Mouse (Mus musculus): ENCODE data around the gene Bicdl1. TPM values are rescaled to one million over a fixed set of nuclear protein-coding genes. Genes with fewer than 3 reads are reported as not detected.

Bicdl1 gene
- polyA plus RNA-seq, 1 experiment from 2014 or later, result 13.9 TPM

DNA sequence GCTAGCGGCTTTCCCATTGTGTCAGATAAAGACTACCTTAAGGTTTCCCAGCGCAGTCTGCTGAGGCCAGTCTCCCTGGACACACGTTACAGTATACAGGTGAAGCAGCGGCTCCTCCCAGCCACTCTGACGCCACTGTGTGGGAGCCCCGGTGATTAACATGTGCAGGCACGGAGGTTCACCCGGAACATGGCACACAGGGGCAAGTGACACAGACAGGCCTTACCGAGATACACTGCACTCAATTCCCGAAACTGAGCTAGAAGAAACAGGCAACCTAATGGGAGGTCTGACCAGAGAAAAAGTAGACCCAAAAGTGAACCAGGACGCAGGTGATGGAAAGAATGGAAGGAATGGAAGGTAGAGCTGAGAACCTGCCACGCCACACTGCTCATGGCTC, 77.6 kb downstream of the Bicdl1 start:
- WGBS, result 89% methylated on average over 12 of the region's 12 CpGs
- no peak overlapping the region for H3K27ac ChIP-seq (ENCODE audit: low read depth, low read length)
- H3K27me3 ChIP-seq (ENCODE audit: control insufficient read depth, insufficient read depth, low read length), result no peaks in the 10 kb centered on the region
- peaks cover 5% of the 10 kb centered on the region; the same call in 1 of the 2 replicates for H3K4me1 ChIP-seq (ENCODE audit: control insufficient read depth, insufficient read depth, low read length)
- H3K9ac ChIP-seq (ENCODE audit: low read length), result no peak overlapping the region
- no peaks in the 10 kb centered on the region for H3K9me3 ChIP-seq (ENCODE audit: control insufficient read depth, low read length)
- DNase-seq (ENCODE audit: low spot score) (no peak), ATAC-seq (ENCODE audit: insufficient read depth, low FRiP score, low TSS enrichment) (no peak)
- no peaks in the 10 kb centered on the region; the same call in 1 of the 2 replicates for H3K36me3 ChIP-seq (ENCODE audit: control insufficient read depth, insufficient read depth, low read length)
- no peak overlapping the region for H3K4me3 ChIP-seq (ENCODE audit: low read depth, low read length)
- no peak overlapping the region for H3K4me2 ChIP-seq (ENCODE audit: low read depth)

DNA sequence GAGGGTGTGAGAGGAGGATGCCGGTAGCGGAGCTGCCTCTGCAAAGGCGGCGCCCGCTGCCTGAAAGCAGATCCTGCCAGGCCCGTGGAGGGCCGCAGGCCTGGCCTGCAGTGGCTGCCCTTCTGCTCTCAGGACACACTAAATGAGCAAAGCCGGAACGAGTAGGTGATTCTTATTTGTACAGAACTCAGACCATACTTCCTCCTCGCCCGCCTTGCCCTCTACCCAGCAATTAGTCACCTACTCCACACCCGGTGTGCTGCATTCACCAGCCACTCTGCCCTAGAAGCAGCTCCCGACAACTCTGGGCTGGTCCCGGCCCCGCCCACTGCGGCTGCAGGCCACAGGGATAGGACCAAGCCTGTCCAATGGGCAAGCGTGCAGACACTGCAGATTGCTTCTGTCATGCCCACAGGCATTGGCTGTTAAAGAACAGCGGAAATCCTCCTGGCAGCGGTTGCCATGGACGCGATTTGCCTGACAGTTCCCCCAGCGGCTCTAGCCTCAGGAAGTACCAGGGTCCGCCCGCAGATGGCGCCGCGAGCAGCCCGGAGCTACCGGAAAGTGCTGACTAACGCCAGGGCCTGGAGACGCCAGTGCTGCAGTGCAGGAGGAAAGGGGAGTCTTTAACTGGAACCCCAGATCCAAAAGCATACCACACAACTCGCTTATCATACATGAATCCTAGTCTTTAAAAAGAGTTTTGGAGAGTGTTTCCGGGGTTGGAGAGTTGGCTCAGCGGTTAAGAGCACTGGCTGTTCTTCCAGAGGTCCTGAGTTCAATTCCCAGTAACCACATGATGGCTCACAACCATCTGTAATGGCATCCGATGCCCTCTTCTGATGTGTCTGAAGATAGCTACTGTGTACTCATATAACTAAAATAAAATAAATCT, 78.5 kb downstream of the Bicdl1 start:
- no peaks in the 10 kb centered on the region; the same call in 1 of the 2 replicates for H3K36me3 ChIP-seq (ENCODE audit: control insufficient read depth, insufficient read depth, low read length)
- ATAC-seq (ENCODE audit: insufficient read depth, low FRiP score, low TSS enrichment), result peak; percentile 100
- peak overlapping the region; percentile 49 for H3K9ac ChIP-seq (ENCODE audit: low read length)
- peak; percentile 99 for DNase-seq (ENCODE audit: low spot score)
- H3K4me1 ChIP-seq (ENCODE audit: control insufficient read depth, insufficient read depth, low read length), result peaks cover 5% of the 10 kb centered on the region; the same call in 1 of the 2 replicates
- no peaks in the 10 kb centered on the region for H3K9me3 ChIP-seq (ENCODE audit: control insufficient read depth, low read length)
- 0 out of 2 replicates have a peak overlapping the region, but pooled peaks have one; percentile 39 for H3K27ac ChIP-seq (ENCODE audit: low read depth, low read length)
- peak overlapping the region; percentile 34 for H3K4me3 ChIP-seq (ENCODE audit: low read depth, low read length)
- peak overlapping the region; percentile 60 for H3K4me2 ChIP-seq (ENCODE audit: low read depth)
- WGBS, result 5% methylated on average over 35 of the region's 35 CpGs
- no peaks in the 10 kb centered on the region for H3K27me3 ChIP-seq (ENCODE audit: control insufficient read depth, insufficient read depth, low read length)

DNA sequence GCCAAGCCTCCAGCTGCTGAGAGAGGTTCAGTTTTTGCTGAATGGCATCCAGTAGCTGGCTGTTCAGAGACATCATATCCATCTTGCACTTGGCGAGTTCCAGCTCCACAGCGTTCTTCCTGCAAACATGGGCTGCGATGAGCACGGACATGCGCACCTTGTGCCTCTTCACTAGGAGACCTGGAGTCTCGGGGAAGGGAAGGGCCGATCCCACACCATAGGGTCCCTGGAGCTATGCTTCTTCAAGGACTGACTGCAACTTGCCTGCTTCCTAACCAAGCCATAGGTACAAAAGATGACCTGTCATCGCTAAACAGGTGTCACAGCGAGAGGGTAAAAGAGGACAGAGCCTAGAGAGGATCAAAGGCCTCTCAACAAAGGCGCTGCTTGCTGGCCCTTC, 79.6 kb downstream of the Bicdl1 start:
- Histone ChIP-seq H3K4me1 (ENCODE audit: control insufficient read depth, insufficient read depth, low read length) (peaks cover 5% of the 10 kb centered on the region; the same call in 1 of the 2 replicates), H3K9ac (ENCODE audit: low read length) (no peak overlapping the region; the same call in 1 of the 2 replicates)
- 92% methylated on average over 10 of the region's 10 CpGs for WGBS

DNA sequence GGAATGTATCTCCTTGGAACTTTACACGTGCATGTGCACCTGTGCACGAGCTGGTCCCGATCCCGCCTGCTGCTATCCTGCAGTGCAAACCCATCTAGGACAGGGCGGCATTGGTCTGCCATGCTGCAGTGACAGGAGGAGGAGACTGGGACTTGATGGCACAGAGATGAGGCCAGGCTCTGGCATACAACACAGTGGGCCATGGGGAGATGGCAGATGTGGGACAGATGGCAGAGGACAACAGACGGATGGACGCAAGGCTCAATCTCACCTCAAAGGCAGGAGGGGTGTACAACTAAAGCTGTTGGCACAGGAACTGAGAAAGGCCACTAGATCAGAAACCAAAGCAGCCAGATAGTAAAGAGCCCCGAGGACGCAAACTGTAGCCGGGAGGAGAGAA, 80.5 kb downstream of the Bicdl1 start:
- Histone ChIP-seq H3K36me3 (ENCODE audit: control insufficient read depth, insufficient read depth, low read length) (peaks cover 2% of the 10 kb centered on the region; the same call in 1 of the 2 replicates), H3K9me3 (ENCODE audit: control insufficient read depth, low read length) (no peaks in the 10 kb centered on the region), H3K27me3 (ENCODE audit: control insufficient read depth, insufficient read depth, low read length) (no peaks in the 10 kb centered on the region), H3K4me2 (ENCODE audit: low read depth) (no peak overlapping the region), H3K4me1 (ENCODE audit: control insufficient read depth, insufficient read depth, low read length) (peaks cover 5% of the 10 kb centered on the region; the same call in 1 of the 2 replicates), H3K4me3 (ENCODE audit: low read depth, low read length) (no peak overlapping the region), H3K27ac (ENCODE audit: low read depth, low read length) (no peak overlapping the region), H3K9ac (ENCODE audit: low read length) (no peak overlapping the region)
- DNase-seq (ENCODE audit: low spot score) (no peak), ATAC-seq (ENCODE audit: insufficient read depth, low FRiP score, low TSS enrichment) (no peak)
- WGBS, result 89% methylated on average over 10 of the region's 10 CpGs

More for the DNA sequence above, 79.6 kb downstream of the Bicdl1 start:
- no peak overlapping the region for H3K4me3 ChIP-seq (ENCODE audit: low read depth, low read length)
- H3K27me3 ChIP-seq (ENCODE audit: control insufficient read depth, insufficient read depth, low read length), result no peaks in the 10 kb centered on the region
- no peaks in the 10 kb centered on the region; the same call in 1 of the 2 replicates for H3K36me3 ChIP-seq (ENCODE audit: control insufficient read depth, insufficient read depth, low read length)
- no peak overlapping the region for H3K27ac ChIP-seq (ENCODE audit: low read depth, low read length)
- no peaks in the 10 kb centered on the region for H3K9me3 ChIP-seq (ENCODE audit: control insufficient read depth, low read length)
- no peak for ATAC-seq (ENCODE audit: insufficient read depth, low FRiP score, low TSS enrichment)
- no peak overlapping the region for H3K4me2 ChIP-seq (ENCODE audit: low read depth)
- no peak for DNase-seq (ENCODE audit: low spot score)

DNA sequence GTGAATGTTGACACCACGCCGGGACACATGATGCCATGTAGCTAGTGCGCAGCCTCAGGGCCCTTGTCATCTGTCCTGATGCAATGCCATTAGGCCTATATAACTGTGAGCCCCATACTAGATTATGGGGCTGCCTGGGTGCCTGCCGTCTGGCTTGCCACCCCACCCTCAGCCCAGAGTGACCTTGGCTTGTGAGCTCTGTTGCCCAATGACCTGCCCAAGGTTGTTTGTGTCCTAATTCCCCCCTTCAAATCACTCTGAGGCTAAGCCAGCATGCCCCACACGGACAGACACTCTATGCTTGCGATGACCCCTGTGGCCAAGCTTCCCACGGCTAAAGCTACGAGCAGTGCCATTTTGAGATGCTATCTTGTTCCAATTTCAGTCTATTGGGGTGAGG, 81.7 kb downstream of the Bicdl1 start:
- Histone ChIP-seq H3K4me1 (ENCODE audit: control insufficient read depth, insufficient read depth, low read length) (peaks cover 5% of the 10 kb centered on the region; the same call in 1 of the 2 replicates), H3K9me3 (ENCODE audit: control insufficient read depth, low read length) (no peaks in the 10 kb centered on the region), H3K27me3 (ENCODE audit: control insufficient read depth, insufficient read depth, low read length) (no peaks in the 10 kb centered on the region), H3K36me3 (ENCODE audit: control insufficient read depth, insufficient read depth, low read length) (peaks cover 6% of the 10 kb centered on the region; the same call in 1 of the 2 replicates), H3K9ac (ENCODE audit: low read length) (no peak overlapping the region), H3K4me3 (ENCODE audit: low read depth, low read length) (no peak overlapping the region), H3K27ac (ENCODE audit: low read depth, low read length) (no peak overlapping the region), H3K4me2 (ENCODE audit: low read depth) (no peak overlapping the region)
- DNase-seq (ENCODE audit: low spot score) (no peak), ATAC-seq (ENCODE audit: insufficient read depth, low FRiP score, low TSS enrichment) (no peak)
- 90% methylated on average over 8 of the region's 8 CpGs for WGBS

DNA sequence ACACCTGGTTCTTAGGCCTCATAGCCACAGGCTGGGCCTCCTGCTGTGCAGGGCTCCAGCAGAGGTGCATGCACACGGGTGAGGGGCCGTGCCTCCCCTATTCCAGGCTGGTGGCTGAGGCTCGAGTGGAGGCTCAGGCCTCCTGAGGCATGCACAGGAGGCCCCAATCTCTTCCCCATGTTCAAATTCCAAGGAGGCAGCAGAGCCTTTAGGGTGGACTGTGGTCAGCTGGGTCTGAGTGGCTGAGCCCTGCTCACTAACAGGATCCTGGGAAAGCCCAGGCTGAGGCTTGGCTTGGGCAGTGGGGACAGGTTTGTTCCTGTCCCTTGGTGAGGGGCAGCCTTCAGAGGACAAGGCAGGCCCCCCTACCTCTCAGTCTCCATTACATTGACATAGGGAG, 82.5 kb downstream of the Bicdl1 start:
- Histone ChIP-seq H3K9ac (ENCODE audit: low read length) (no peak overlapping the region), H3K4me1 (ENCODE audit: control insufficient read depth, insufficient read depth, low read length) (peaks cover 5% of the 10 kb centered on the region; the same call in 1 of the 2 replicates), H3K27ac (ENCODE audit: low read depth, low read length) (no peak overlapping the region), H3K4me2 (ENCODE audit: low read depth) (no peak overlapping the region), H3K36me3 (ENCODE audit: control insufficient read depth, insufficient read depth, low read length) (peaks cover 11% of the 10 kb centered on the region), H3K27me3 (ENCODE audit: control insufficient read depth, insufficient read depth, low read length) (no peaks in the 10 kb centered on the region), H3K4me3 (ENCODE audit: low read depth, low read length) (no peak overlapping the region), H3K9me3 (ENCODE audit: control insufficient read depth, low read length) (no peaks in the 10 kb centered on the region)
- ATAC-seq (ENCODE audit: insufficient read depth, low FRiP score, low TSS enrichment) (no peak), DNase-seq (ENCODE audit: low spot score) (no peak)
- WGBS, result 72% methylated on average over 3 of the region's 3 CpGs

DNA sequence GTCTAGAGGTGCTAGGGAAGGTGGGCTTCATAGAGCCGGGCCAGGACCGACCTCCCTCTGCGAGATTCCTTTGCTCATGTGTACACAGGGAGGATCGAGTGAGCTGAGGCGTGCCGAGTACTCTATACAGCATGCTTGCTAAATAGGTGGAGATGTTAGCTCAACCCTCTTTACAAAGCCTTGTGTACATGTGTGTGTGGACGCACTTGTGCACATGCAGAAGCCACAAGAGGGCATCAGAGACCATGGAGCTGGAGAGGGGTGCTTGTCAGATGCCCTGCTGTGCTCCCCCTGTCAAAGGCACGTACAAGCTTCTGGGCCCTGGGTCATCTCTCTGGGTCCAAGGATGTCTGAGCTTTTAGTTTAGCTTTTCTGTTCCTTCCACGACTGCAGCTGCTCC, 87.2 kb downstream of the Bicdl1 start:
- WGBS, result 91% methylated on average over 9 of the region's 9 CpGs
- no peaks in the 10 kb centered on the region for H3K27me3 ChIP-seq (ENCODE audit: control insufficient read depth, insufficient read depth, low read length)
- DNase-seq (ENCODE audit: low spot score) (no peak), ATAC-seq (ENCODE audit: insufficient read depth, low FRiP score, low TSS enrichment) (no peak)
- H3K27ac ChIP-seq (ENCODE audit: low read depth, low read length), result no peak overlapping the region
- no peaks in the 10 kb centered on the region for H3K4me1 ChIP-seq (ENCODE audit: control insufficient read depth, insufficient read depth, low read length)
- no peak overlapping the region for H3K9ac ChIP-seq (ENCODE audit: low read length)
- no peaks in the 10 kb centered on the region for H3K9me3 ChIP-seq (ENCODE audit: control insufficient read depth, low read length)
- no peak overlapping the region for H3K4me2 ChIP-seq (ENCODE audit: low read depth)
- peaks cover 22% of the 10 kb centered on the region for H3K36me3 ChIP-seq (ENCODE audit: control insufficient read depth, insufficient read depth, low read length)
- H3K4me3 ChIP-seq (ENCODE audit: low read depth, low read length), result no peak overlapping the region

DNA sequence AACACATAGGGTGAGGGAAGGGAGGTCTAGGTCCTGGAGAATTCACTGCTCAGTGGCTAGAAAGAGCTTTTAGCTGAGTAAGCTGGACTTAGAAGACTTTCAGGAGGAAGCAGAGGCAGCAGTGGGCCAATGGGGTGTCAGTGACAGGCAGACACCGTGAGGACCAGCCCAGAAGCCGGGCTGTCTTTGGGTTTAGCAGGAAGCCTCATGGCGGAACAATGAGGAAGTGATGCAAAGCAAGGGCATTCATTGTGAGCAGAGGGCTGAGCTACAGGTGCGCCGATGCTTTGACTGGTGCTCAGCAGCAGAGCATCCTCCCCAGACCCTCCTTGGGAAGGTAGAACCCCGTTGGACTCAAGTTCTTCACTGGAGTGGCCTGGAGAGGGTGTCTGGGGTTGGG, 95.9 kb downstream of the Bicdl1 start:
- Histone ChIP-seq H3K27me3 (ENCODE audit: control insufficient read depth, insufficient read depth, low read length) (no peaks in the 10 kb centered on the region), H3K36me3 (ENCODE audit: control insufficient read depth, insufficient read depth, low read length) (peaks cover 5% of the 10 kb centered on the region), H3K4me3 (ENCODE audit: low read depth, low read length) (no peak overlapping the region), H3K9me3 (ENCODE audit: control insufficient read depth, low read length) (no peaks in the 10 kb centered on the region), H3K27ac (ENCODE audit: low read depth, low read length) (no peak overlapping the region), H3K9ac (ENCODE audit: low read length) (no peak overlapping the region), H3K4me2 (ENCODE audit: low read depth) (no peak overlapping the region), H3K4me1 (ENCODE audit: control insufficient read depth, insufficient read depth, low read length) (peaks cover 13% of the 10 kb centered on the region)
- WGBS, result 86% methylated on average over 6 of the region's 6 CpGs
- ATAC-seq (ENCODE audit: insufficient read depth, low FRiP score, low TSS enrichment), result no peak
- DNase-seq (ENCODE audit: low spot score), result no peak

DNA sequence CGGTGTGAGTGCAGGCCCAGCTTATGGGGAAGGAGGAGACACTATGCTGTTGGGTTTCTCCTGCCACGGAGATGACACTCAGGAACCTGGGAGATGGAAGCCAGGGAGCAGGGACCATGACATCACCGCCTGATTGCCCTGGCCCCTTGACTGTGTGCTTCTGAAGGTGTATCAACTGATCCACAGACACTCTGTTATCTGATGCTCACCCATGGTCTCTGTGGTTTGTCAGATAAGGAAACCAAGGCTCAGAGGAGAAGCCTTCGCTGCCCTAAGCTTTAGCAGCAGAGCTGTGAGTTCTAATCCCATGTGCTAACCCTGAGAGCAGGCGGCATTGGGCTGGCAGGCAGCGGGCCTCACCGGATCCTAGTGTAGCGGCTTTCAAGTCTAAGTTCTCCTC, 97.4 kb downstream of the Bicdl1 start:
- Histone ChIP-seq H3K4me1 (ENCODE audit: control insufficient read depth, insufficient read depth, low read length) (peaks cover 13% of the 10 kb centered on the region), H3K4me3 (ENCODE audit: low read depth, low read length) (no peak overlapping the region), H3K4me2 (ENCODE audit: low read depth) (no peak overlapping the region), H3K27me3 (ENCODE audit: control insufficient read depth, insufficient read depth, low read length) (no peaks in the 10 kb centered on the region), H3K36me3 (ENCODE audit: control insufficient read depth, insufficient read depth, low read length) (no peaks in the 10 kb centered on the region; the same call in 1 of the 2 replicates), H3K9ac (ENCODE audit: low read length) (no peak overlapping the region), H3K9me3 (ENCODE audit: control insufficient read depth, low read length) (no peaks in the 10 kb centered on the region), H3K27ac (ENCODE audit: low read depth, low read length) (no peak overlapping the region)
- ATAC-seq (ENCODE audit: insufficient read depth, low FRiP score, low TSS enrichment), result no peak
- 92% methylated on average over 8 of the region's 8 CpGs for WGBS
- DNase-seq (ENCODE audit: low spot score), result no peak
